Mouse (Mus musculus): ENCODE measurements around the gene Syne1.

DNA sequence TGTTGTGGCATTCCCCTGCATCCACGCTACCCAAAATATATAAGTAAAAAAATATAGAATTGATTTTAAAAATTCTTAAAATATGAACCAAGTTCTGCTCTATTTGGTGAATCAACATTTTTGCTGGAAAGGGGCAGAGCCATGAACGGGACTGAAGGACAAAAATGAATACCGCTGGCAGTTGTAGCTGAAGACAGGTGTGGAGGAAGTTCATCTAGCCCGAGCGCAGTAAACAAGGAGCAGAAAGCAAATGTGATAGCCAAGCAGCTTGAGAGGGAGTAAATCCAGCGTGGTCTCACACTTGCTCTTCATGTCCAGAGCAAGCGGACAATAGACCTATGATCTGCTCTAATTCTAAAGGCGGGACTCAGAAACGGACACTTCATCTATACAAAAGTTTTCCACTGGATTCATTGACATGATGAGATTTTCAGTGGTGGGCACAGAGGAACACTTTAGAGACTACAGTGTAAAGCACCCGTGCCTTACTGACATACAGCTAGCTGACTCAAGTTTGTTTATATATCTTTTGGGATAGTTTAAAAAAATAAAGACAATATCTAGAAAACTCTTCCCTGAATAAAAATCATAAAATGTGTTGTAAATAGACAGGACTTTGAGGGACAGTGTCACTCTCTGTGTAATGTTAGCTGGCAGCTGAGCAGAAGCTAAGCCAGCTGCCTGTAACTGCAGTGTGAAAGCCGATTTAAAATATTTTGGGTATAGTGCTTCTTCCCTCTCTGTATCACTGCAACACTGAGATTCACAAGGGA lies 480.9 kb downstream of the Syne1 start:
- TF ChIP-seq CTCF (IDR thresholded peaks at IDR 0.05; ENCODE audit: extremely low read depth, insufficient read depth, insufficient read length, insufficient replicate concordance) (no peak), POLR2A (IDR thresholded peaks at IDR 0.05; ENCODE audit: low read depth, low read length) (no peak)
